Mouse (Mus musculus) CH12.LX (cell line): ENCODE measurements around the gene BC052040. TPM values are rescaled to one million over a fixed set of nuclear protein-coding genes. Genes with fewer than 3 reads are reported as not detected.

Experiments used
- DNase-seq: peaks from one replicate; pipeline ENCODE4 v3.0.0-alpha.2; 2013; ENCODE audit errors: extremely low read depth
- H3K27ac ChIP-seq: 2 replicates; pipeline ENCODE4 v1.5.1; 2012; ENCODE audit warnings: low read depth, mild to moderate bottlenecking, control low read depth, moderate library complexity; ENCODE audit not compliant: insufficient read depth
- H3K27me3 ChIP-seq: replicated peaks from 2 replicates; pipeline ENCODE3; 2012; ENCODE audit warnings: inconsistent platforms
- H3K36me3 ChIP-seq, 2 experiments: replicated peaks in 1 of 2; 2 replicates each; pipeline versions ENCODE3 to v1.6.1; 2012; ENCODE audit warnings: inconsistent platforms in 1 of 2, low read length in 1 of 2, mild to moderate bottlenecking in 1 of 2, mixed read lengths in 1 of 2, moderate library complexity in 1 of 2; ENCODE audit not compliant: control insufficient read depth in 1 of 2, insufficient read depth in 1 of 2
- H3K4me1 ChIP-seq, 2 experiments: 2 replicates each; pipeline ENCODE4 v1.6.1; 2012; ENCODE audit warnings: inconsistent platforms in 1 of 2, moderate library complexity in 1 of 2; ENCODE audit not compliant: insufficient read depth in 2 of 2, control insufficient read depth in 1 of 2
- H3K4me2 ChIP-seq: 2 replicates; pipeline ENCODE4 v1.6.1; 2012; ENCODE audit warnings: low read depth, mild to moderate bottlenecking, control low read depth; ENCODE audit not compliant: poor library complexity, insufficient read depth, severe bottlenecking
- H3K4me3 ChIP-seq, 3 experiments: fragments of 150-350 bp in 1 of 3; sonication (generic) in 1 of 3; replicated peaks in 1 of 3; 2 replicates each; pipeline versions ENCODE3 to v1.5.1; 2011 to 2012; ENCODE audit warnings: low read depth in 2 of 3, low read length in 2 of 3, mild to moderate bottlenecking in 2 of 3, moderate library complexity in 2 of 3, control low read depth in 1 of 3, improper control_type of control experiment in 1 of 3, inconsistent platforms in 1 of 3, mixed read lengths in 1 of 3; ENCODE audit not compliant: poor library complexity in 1 of 3
- H3K79me2 ChIP-seq: replicated peaks from 2 replicates; pipeline ENCODE4 v1.6.1; 2012; ENCODE audit warnings: mild to moderate bottlenecking, moderate library complexity; ENCODE audit not compliant: control insufficient read depth, poor library complexity, insufficient read depth, severe bottlenecking; ENCODE audit errors: extremely low read depth
- H3K9ac ChIP-seq: 2 replicates; pipeline ENCODE4 v1.6.1; 2012; ENCODE audit warnings: low read depth, mild to moderate bottlenecking, control low read depth, moderate library complexity; ENCODE audit not compliant: insufficient read depth
- H3K9me3 ChIP-seq: replicated peaks from 2 replicates; pipeline ENCODE3; 2012; ENCODE audit warnings: low read length, inconsistent platforms, mixed read lengths
- CHD2 ChIP-seq: IDR thresholded peaks from 2 replicates; pipeline ENCODE4 v1.6.1; 2011; ENCODE audit warnings: low read length, improper control_type of control experiment
- CTCF ChIP-seq, 2 experiments: IDR thresholded peaks in 1 of 2; conservative IDR thresholded peaks in 1 of 2; 2 replicates each; pipeline ENCODE4 v1.5.1; 2011 to 2012; ENCODE audit warnings: low read depth in 2 of 2, low read length in 2 of 2, improper control_type of control experiment in 1 of 2, inconsistent platforms in 1 of 2, mild to moderate bottlenecking in 1 of 2, moderate library complexity in 1 of 2
- ELF1 ChIP-seq: IDR thresholded peaks from 2 replicates; pipeline ENCODE4 v1.6.1; 2014; ENCODE audit warnings: low read depth, mild to moderate bottlenecking, inconsistent platforms, low read length, improper control_type of control experiment
- EP300 ChIP-seq: IDR thresholded peaks from 2 replicates; pipeline ENCODE4 v1.6.1; 2011; ENCODE audit warnings: low read length, improper control_type of control experiment
- ETS1 ChIP-seq: conservative IDR thresholded peaks from 2 replicates; pipeline ENCODE4 v1.6.1; 2012; ENCODE audit warnings: low read depth, mild to moderate bottlenecking, inconsistent platforms, low read length, improper control_type of control experiment, moderate library complexity
- GABPA ChIP-seq: IDR thresholded peaks from 2 replicates; pipeline ENCODE4 v1.6.1; 2012; ENCODE audit warnings: low read depth, low read length, improper control_type of control experiment, inconsistent platforms; ENCODE audit not compliant: insufficient replicate concordance
- HCFC1 ChIP-seq: IDR thresholded peaks from 2 replicates; pipeline ENCODE4 v1.6.1; 2012; ENCODE audit warnings: low read depth, mild to moderate bottlenecking, inconsistent platforms, low read length, improper control_type of control experiment
- IRF4 ChIP-seq: IDR thresholded peaks from 2 replicates; pipeline ENCODE4 v1.6.1; 2014; ENCODE audit warnings: low read depth, mild to moderate bottlenecking, inconsistent platforms, low read length, improper control_type of control experiment
- JUN ChIP-seq: IDR thresholded peaks from 2 replicates; pipeline ENCODE4 v1.6.1; 2011; ENCODE audit warnings: low read depth, mild to moderate bottlenecking, low read length, improper control_type of control experiment, moderate library complexity; ENCODE audit not compliant: insufficient read depth
- JUND ChIP-seq: conservative IDR thresholded peaks from 2 replicates; pipeline ENCODE4 v1.6.1; 2011; ENCODE audit warnings: low read depth, low read length, improper control_type of control experiment
- KAT2A ChIP-seq: IDR thresholded peaks from 2 replicates; pipeline ENCODE4 v1.6.1; 2012; ENCODE audit warnings: low read length, improper control_type of control experiment, inconsistent platforms; ENCODE audit not compliant: insufficient replicate concordance
- MAZ ChIP-seq: IDR thresholded peaks from 2 replicates; pipeline ENCODE4 v1.6.1; 2012; ENCODE audit warnings: low read depth, mild to moderate bottlenecking, inconsistent platforms, low read length, improper control_type of control experiment, moderate library complexity
- MYC ChIP-seq: IDR thresholded peaks from 2 replicates; pipeline ENCODE4 v1.6.1; 2011; ENCODE audit warnings: low read depth, mild to moderate bottlenecking, improper control_type of control experiment, low read length
- NELFE ChIP-seq: IDR thresholded peaks from 2 replicates; pipeline ENCODE4 v1.6.1; 2011; ENCODE audit warnings: low read depth, low read length, improper control_type of control experiment
- NRF1 ChIP-seq: IDR thresholded peaks from 2 replicates; pipeline ENCODE4 v1.6.1; 2014; ENCODE audit warnings: low read depth, mild to moderate bottlenecking, inconsistent platforms, low read length, improper control_type of control experiment, moderate library complexity
- PAX5 ChIP-seq: IDR thresholded peaks from 2 replicates; pipeline ENCODE4 v1.6.1; 2012; ENCODE audit warnings: low read length, inconsistent platforms, mixed read lengths
- POLR2A ChIP-seq: IDR thresholded peaks from 2 replicates; pipeline ENCODE4 v1.6.1; 2011; ENCODE audit warnings: low read depth, mild to moderate bottlenecking, improper control_type of control experiment, low read length
- RAD21 ChIP-seq: IDR thresholded peaks from 2 replicates; pipeline ENCODE4 v1.6.1; 2011; ENCODE audit warnings: low read depth, mild to moderate bottlenecking, low read length, improper control_type of control experiment, moderate library complexity
- SIN3A ChIP-seq: IDR thresholded peaks from 2 replicates; pipeline ENCODE4 v1.6.1; 2012; ENCODE audit warnings: low read length, improper control_type of control experiment, inconsistent platforms
- TBP ChIP-seq: conservative IDR thresholded peaks from 2 replicates; pipeline ENCODE4 v1.6.1; 2011; ENCODE audit warnings: low read depth, low read length, improper control_type of control experiment
- TCF12 ChIP-seq: IDR thresholded peaks from 2 replicates; pipeline ENCODE4 v1.6.1; 2014; ENCODE audit warnings: low read depth, mild to moderate bottlenecking, inconsistent platforms, low read length, improper control_type of control experiment
- USF2 ChIP-seq: conservative IDR thresholded peaks from 2 replicates; pipeline ENCODE4 v1.6.1; 2011; ENCODE audit warnings: low read depth, low read length, improper control_type of control experiment
- ZKSCAN1 ChIP-seq: IDR thresholded peaks from 2 replicates; pipeline ENCODE4 v1.6.1; 2012; ENCODE audit warnings: low read depth, inconsistent platforms, low read length, improper control_type of control experiment, borderline replicate concordance
- ZNF384 ChIP-seq: IDR thresholded peaks from 2 replicates; pipeline ENCODE4 v1.6.1; 2012; ENCODE audit warnings: low read depth, low read length, improper control_type of control experiment, inconsistent platforms
- dilution Hi-C: fragments of 300-500 bp; cut with MboI; formaldehyde crosslinking; loops from 2 replicates; pipeline ENCODE4 v1.14.3; 2020; ENCODE audit warnings: low sequenced_read_pairs; ENCODE audit not compliant: extremely low pct_unique_long_range_greater_than_20kb, extremely low pct_ligation_motif_present
- in situ Hi-C: fragments of 300-500 bp; cut with MboI; formaldehyde crosslinking; loops from 3 replicates; pipeline ENCODE4 v1.14.3; 2019; ENCODE audit warnings: low sequenced_read_pairs, low pct_ligation_motif_present, low pct_unique_long_range_greater_than_20kb, mixed read lengths
- polyA plus RNA-seq: library from polyadenylated mRNA; unstranded; fragments of >175 nt; gene quantifications from 2 replicates; pipeline ENCODE4 v1.2.1, GENCODE M21; 2012; ENCODE audit warnings: low read depth; ENCODE audit not compliant: insufficient read length
- total RNA-seq, 2 experiments: library from RNA; depleted of rRNA; stranded (reverse); fragments of 300-350 nt in 1 of 2; fragments of >200 nt in 1 of 2; gene quantifications; 2 replicates each; pipeline ENCODE4 v1.2.3; 2012 to 2014

Gene BC052040
- total and polyA plus RNA-seq, 3 experiments: 5.9 to 16.5 (median 6.5) TPM

DNA sequence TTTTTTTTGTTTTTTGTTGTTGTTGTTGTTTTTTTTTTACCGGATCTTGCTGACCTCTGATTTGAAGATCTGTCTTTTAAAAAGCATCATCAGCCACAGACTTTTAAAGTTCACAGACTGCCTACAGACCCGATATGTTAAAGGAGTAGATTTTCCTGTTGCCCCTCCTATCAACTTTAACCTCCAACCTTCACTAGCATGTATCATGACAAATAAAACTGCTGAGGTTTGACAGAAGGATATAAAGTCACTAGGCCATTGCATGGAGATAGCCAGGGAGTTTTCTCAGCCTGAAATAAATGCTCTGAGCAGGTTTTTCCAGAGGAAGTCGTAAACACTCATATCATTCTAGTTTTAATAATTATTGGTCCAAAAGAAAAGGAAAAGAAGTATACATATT lies 136.5 kb downstream of the BC052040 start:
- H3K9me3 ChIP-seq: peaks cover 12% of the 10 kb centered on the region
- no peaks in the 10 kb centered on the region for H3K27me3 ChIP-seq
- H3K4me2 ChIP-seq: no peak overlapping the region
- no peaks in the 10 kb centered on the region for H3K4me1 ChIP-seq
- in situ Hi-C loops: no loop called here
- no peak overlapping the region for H3K27ac ChIP-seq
- no peak for DNase-seq
- peaks cover 6 to 14% of the 10 kb centered on the region in 2 experiments for H3K36me3 ChIP-seq
- H3K79me2 ChIP-seq: no peaks in the 10 kb centered on the region
- H3K9ac ChIP-seq: no peak overlapping the region
- no peak overlapping the region for H3K4me3 ChIP-seq
- dilution Hi-C loops: no loop called here
- TF ChIP-seq GABPA (no peak), USF2 (no peak), JUN (no peak), RAD21 (no peak), PAX5 (no peak), MAZ (no peak)

DNA sequence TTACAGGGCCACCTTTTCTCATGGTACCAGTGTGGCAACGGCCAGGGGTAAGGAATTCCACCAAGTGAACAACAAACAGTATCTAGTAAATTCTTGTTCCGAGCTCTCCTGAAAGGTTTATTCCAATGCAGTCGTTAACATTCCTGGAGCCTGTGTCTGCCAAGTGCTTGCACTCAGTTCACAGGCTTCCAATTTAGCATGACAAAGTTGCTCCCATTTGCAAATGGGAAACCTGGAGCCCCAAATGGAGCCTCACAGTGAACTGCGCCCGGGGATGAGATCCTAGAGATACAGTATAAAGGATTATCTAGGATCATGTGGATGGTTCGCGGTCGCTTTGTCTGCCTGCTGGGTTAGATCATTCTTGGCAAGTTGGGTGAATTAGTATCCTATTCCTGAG lies 141.9 kb downstream of the BC052040 start:
- Histone ChIP-seq H3K27ac (no peak overlapping the region), H3K79me2 (no peaks in the 10 kb centered on the region), H3K36me3 (peaks cover 6 to 24% of the 10 kb centered on the region in 2 experiments), H3K4me1 (0 out of 4 replicates have a peak, but pooled peaks cover 0 to 2% of the 10 kb centered on the region in 2 experiments), H3K4me3 (no peak overlapping the region), H3K27me3 (no peaks in the 10 kb centered on the region), H3K4me2 (no peak overlapping the region), H3K9ac (no peak overlapping the region), H3K9me3 (peaks cover 12% of the 10 kb centered on the region)
- no peak for TF ChIP-seq CTCF (conservative IDR thresholded peaks at IDR 0.05 in 1 of 2, IDR thresholded peaks at IDR 0.05 in 1 of 2; ENCODE audit: low read depth in 2 of 2, low read length in 2 of 2)
- TF ChIP-seq GABPA: no peak
- TF ChIP-seq TCF12: no peak
- TF ChIP-seq ETS1: no peak
- no peak for TF ChIP-seq ZNF384
- no peak for TF ChIP-seq JUN
- no peak for TF ChIP-seq HCFC1
- no peak for TF ChIP-seq TBP
- no peak for TF ChIP-seq ELF1
- no peak for TF ChIP-seq KAT2A
- TF ChIP-seq MAZ: no peak
- in situ Hi-C loops: no loop called here
- dilution Hi-C loops: no loop called here
- no peak for DNase-seq

DNA sequence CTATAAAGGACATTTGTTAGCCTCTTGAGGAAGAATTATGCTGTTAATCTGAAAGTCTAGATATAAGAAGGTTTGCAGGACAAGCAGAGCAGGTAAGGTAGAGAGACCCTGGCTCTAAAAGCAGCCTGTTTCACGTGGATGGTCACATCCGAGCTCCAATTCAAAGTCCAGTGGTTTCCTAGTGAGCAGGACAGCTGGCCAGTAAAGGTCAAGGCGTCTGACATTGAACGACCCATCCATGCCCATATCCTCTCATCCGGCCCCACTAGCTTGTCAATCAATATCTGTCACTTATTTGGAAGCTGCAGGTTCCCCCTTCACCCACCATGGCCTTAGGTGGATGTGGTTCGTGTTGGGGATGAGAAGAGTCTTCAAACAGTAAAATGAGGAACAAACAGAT lies 142.7 kb downstream of the BC052040 start:
- peaks cover 10% of the 10 kb centered on the region for H3K9me3 ChIP-seq
- no peak overlapping the region for H3K4me2 ChIP-seq
- dilution Hi-C loops: no loop called here

More for the DNA sequence above, 142.7 kb downstream of the BC052040 start:
- Histone ChIP-seq H3K9ac (no peak overlapping the region), H3K27ac (no peak overlapping the region), H3K4me3 (no peak overlapping the region), H3K4me1 (0 out of 4 replicates have a peak, but pooled peaks cover 0 to 2% of the 10 kb centered on the region in 2 experiments), H3K36me3 (peaks cover 5 to 26% of the 10 kb centered on the region in 2 experiments), H3K79me2 (no peaks in the 10 kb centered on the region)
- no peak for TF ChIP-seq SIN3A
- TF ChIP-seq MYC: no peak
- TF ChIP-seq CTCF (conservative IDR thresholded peaks at IDR 0.05 in 1 of 2, IDR thresholded peaks at IDR 0.05 in 1 of 2; ENCODE audit: low read depth in 2 of 2, low read length in 2 of 2): no peak
- TF ChIP-seq HCFC1: no peak
- no peak for TF ChIP-seq NRF1
- no peak for TF ChIP-seq EP300
- no peak for TF ChIP-seq NELFE
- TF ChIP-seq POLR2A: no peak
- TF ChIP-seq IRF4: no peak
- no peak for TF ChIP-seq CHD2
- TF ChIP-seq GABPA: no peak
- no peak for TF ChIP-seq ZKSCAN1
- no peak for TF ChIP-seq JUND
- no peak for TF ChIP-seq ZNF384
- TF ChIP-seq, all 38 proteins: peak for 0
- no peak for DNase-seq
- no peaks in the 10 kb centered on the region for H3K27me3 ChIP-seq
- in situ Hi-C loops: no loop called here
